Mouse (Mus musculus) NIH3T3 (cell line): ENCODE data around the gene Fam98c.
"Not testable (repeated sequence)": the region's sequence is repeated elsewhere in the genome, so short reads cannot be mapped to it uniquely, and the experiment has no call there.

Source experiments
- DNase-seq: peaks from one replicate; pipeline ENCODE4 v3.0.0-alpha.2; 2012; ENCODE audit warnings: low read depth

Gene Fam98c

GRCm38 (mm10) chr7:29158264-29158663 lies 2.2 kb upstream of the Fam98c start:
- DNase-seq: no peak

- peak; percentile 93 for DNase-seq
These were observed 717 bp downstream of the Fam98c start for GRCm38 (mm10) chr7:29155196-29155837.

GRCm38 (mm10) chr7:29154018-29154720 lies 1.9 kb downstream of the Fam98c start:
- no peak for DNase-seq

- DNase-seq: no peak
These were observed 4.5 kb downstream of the Fam98c start for GRCm38 (mm10) chr7:29151486-29151885.

- no peak for DNase-seq
These were observed 7.3 kb downstream of the Fam98c start for GRCm38 (mm10) chr7:29148771-29149170.

GRCm38 (mm10) chr7:29146625-29147367 lies 9.2 kb downstream of the Fam98c start:
- DNase-seq: no peak

- DNase-seq: peak; percentile 42
These were observed 12.0 kb downstream of the Fam98c start for GRCm38 (mm10) chr7:29144006-29144405.

DNA sequence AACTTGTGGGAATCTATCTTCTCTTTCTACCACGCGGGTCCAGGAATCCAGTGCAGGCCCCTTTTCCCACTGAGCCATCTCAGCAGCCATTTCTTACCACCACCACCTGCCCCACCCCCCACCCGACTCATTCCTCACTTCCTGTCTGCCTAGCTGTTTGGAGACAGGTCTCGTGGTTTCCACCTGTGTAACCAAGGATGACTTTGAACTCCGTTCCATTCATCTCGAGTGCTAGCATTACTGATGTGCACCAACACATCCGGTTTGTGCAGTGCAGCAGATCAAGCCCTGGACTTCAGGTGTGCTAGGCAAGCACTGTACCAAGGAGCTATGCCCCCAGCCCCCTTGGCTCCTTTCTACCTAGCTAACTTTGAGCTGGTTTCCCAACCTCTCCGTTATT lies 14.6 kb downstream of the Fam98c start:
- no peak for DNase-seq

- not testable (repeated sequence) for DNase-seq
These were observed 16.8 kb downstream of the Fam98c start for GRCm38 (mm10) chr7:29139237-29139636.

DNA sequence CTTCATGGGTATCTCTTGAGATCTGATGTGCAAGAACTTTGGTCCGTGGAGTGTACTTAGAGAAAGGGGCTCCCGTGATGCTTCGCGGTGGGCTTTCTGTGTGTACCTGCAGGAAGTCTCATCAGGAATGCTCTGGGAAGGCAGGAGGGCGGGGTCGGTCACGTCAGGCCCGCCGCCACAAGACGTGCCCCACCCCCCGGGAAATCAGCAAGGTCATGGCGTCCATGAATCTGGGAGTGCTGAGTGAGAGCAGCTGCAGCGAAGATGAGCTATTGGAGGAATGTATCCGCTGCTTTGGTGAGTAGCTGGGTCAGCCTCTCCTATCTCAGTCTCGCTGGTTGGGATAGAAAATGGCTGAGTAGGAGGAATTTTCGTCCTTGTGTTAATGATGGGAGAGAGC lies 18.6 kb downstream of the Fam98c start:
- no peak for DNase-seq

DNA sequence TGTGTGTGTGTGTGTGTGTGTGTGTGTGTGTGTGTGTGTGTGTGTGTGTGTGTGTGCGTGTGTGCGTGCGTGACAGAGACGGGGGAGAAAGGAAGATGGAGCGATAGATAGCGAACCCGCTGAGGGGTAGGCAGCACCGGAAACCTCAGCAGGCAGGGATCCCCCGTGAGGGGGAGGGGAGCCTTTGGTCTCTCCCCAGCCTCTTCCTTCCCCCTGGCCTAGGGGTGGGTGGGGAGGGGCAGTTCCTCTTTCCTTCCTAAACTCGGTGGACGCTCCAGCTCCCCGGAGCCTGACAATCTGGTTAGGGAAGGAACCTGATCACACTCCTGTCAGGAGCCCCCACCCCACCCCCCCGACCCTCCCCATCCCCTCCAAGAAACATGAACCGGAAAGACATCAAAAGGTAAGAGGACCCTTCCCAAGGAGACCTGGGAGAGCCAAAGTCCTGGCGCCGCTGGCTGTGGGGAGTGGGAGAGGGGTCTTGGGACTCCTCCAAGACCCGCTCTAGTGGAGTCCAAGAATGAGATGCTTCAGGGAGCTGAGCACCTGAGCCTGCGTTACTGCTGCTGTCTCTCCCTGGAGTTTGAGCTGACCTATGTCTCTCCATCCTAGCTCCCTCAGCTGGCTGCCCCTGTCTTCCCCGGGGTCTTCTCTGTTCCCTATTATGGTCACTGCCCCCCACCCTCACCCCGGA lies 21.2 kb downstream of the Fam98c start, which contains the start of gene Rasgrp4:
Rasgrp4 (plus strand) TSS at position 159 of the 694 bp plus-strand sequence.
- no peak for DNase-seq

DNA sequence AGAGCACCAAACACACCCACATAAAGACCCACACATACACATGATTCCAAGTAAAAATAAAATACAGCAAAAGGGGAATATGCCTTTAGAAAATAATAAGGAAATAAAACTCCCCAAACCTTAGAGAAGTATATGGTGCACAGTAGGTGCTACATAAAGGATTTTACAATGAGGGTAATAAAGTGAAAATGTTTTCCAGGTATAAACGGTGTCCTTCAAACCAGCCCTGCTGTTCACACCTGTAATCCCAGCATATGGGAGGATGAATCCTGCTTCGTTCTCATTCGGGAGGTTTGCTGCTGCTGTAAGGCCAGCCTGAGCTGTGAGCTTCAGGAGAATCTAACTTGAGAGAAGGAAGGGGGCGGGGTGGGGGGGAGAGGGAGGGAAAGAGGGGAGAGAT lies 21.8 kb downstream of the Fam98c start:
- no peak for DNase-seq

DNA sequence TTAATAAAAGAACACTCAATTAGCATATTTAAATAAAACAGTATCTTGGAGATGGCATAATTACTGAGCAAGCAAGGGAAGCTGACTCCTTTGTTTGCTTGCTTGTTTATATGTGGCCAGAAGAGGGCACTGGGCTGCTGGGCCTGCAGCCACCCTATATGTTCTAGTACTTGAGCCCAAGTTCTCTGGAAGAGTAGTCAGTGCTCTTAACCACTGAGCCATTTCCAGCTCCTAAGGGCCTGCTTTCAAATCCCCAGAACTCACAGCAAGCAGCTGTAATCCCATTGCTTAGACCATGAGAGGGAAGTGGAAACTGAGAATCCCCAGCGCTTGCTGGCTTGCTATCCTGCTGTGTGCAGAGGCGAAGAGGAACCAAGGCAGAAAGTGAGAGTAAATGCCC lies 27.3 kb downstream of the Fam98c start:
- DNase-seq: peak; percentile 68

- peak; percentile 61 for DNase-seq
These were observed 29.7 kb downstream of the Fam98c start for GRCm38 (mm10) chr7:29126173-29126915.

DNA sequence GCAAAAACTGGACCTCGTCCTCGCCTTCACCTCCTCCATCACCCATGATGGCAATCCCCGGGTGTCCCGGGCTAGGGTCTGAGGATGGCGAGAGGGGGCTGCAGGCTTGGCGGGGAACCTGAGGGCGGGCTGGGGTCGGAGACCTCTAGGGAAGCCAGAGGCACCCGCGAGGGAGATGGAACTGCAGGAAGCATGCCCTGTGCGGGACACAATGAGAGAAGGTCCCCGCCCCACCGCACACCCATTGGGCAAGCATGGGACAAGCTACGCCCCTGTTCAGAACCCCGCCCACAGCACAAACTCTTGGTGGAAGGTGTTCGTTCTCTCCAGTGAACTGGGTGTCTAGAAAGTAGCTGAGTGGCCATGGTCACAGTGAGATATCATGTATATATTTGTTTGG lies 31.1 kb downstream of the Fam98c start, which contains the start of gene Ryr1:
Ryr1 (minus strand) TSS at position 210 of the 400 bp plus-strand sequence.
- DNase-seq: peak; percentile 48

- DNase-seq: no peak
These were observed 32.3 kb downstream of the Fam98c start for GRCm38 (mm10) chr7:29123531-29124358.

GRCm38 (mm10) chr7:29122821-29123220 lies 33.2 kb downstream of the Fam98c start:
- no peak for DNase-seq

DNA sequence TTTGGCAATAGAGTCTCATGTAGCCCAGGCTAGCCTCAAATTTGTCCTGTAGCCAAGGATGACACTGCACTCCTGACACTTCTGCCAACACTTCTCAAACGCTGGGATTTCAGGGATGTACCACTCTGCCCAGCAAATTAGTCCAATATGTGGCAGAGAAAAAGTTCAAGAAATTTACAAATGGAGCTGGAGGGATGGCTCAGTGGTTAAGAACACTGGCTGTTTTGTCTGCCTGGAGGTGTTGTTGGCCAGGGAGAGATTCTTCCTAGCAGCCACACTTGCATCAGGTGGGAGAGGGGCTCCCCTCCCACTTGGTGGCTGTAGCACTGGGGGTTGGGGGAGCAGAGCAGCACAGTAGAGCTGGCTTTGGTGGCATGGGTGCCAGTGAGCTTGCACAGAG lies 36.5 kb downstream of the Fam98c start:
- peak; percentile 78 for DNase-seq

- no peak for DNase-seq
These were observed 37.7 kb downstream of the Fam98c start for GRCm38 (mm10) chr7:29118142-29118851.
